Mouse (Mus musculus) forebrain, embryonic 13.5 days (tissue): Measurements from ENCODE around the gene Mmd. TPM values are rescaled to one million over a fixed set of nuclear protein-coding genes. Genes with fewer than 3 reads are reported as not detected.

Source experiments
- ATAC-seq: fragments of 200-750 bp; cut with Nextera tagmentation; 2 replicates; pipeline ENCODE4 v1.8.0; 2017
- H3K27ac ChIP-seq: fragments of 300-500 bp; sonication (generic); 2 replicates; pipeline ENCODE4 v1.5.1; 2015; ENCODE audit warnings: inconsistent platforms, mild to moderate bottlenecking, moderate library complexity
- H3K27me3 ChIP-seq: fragments of 300-500 bp; sonication (generic); 2 replicates; pipeline ENCODE4 v1.6.1; 2015; ENCODE audit warnings: mild to moderate bottlenecking, inconsistent platforms
- H3K36me3 ChIP-seq: fragments of 300-500 bp; sonication (generic); 2 replicates; pipeline ENCODE4 v1.6.1; 2015; ENCODE audit warnings: mild to moderate bottlenecking, inconsistent platforms; ENCODE audit not compliant: poor library complexity, severe bottlenecking
- H3K4me1 ChIP-seq: fragments of 300-500 bp; sonication (generic); 2 replicates; pipeline ENCODE4 v1.6.1; 2015; ENCODE audit warnings: inconsistent platforms
- H3K4me2 ChIP-seq: fragments of 300-500 bp; sonication (generic); 2 replicates; pipeline ENCODE4 v1.6.1; 2015; ENCODE audit warnings: inconsistent platforms, mild to moderate bottlenecking, moderate library complexity
- H3K4me3 ChIP-seq: fragments of 300-500 bp; sonication (generic); 2 replicates; pipeline ENCODE4 v1.5.1; 2015; ENCODE audit warnings: mild to moderate bottlenecking, inconsistent platforms
- H3K9ac ChIP-seq: fragments of 300-500 bp; sonication (generic); 2 replicates; pipeline ENCODE4 v1.6.1; 2015; ENCODE audit warnings: mild to moderate bottlenecking, inconsistent platforms
- H3K9me3 ChIP-seq: fragments of 300-500 bp; sonication (generic); replicated peaks from 2 replicates; pipeline ENCODE4 v1.6.1; 2016; ENCODE audit warnings: inconsistent platforms
- WGBS: fragments of 180-500 bp; shearing (Covaris S2); methylation state at CpG from one replicate; pipeline ENCODE4 v1.1.7; 2015; 5-methylcytosine and 5-hydroxymethylcytosine counted together
- polyA plus RNA-seq: library from polyadenylated mRNA; unstranded; fragments of >200 nt; fragmentation: Nextera tagmentation; extraction: Ambion mirVana; gene quantifications from 2 replicates; pipeline ENCODE4 v1.2.1, GENCODE M21; 2015

Gene Mmd
- polyA plus RNA-seq, 1 experiment from 2014 or later: 65.2 TPM

DNA sequence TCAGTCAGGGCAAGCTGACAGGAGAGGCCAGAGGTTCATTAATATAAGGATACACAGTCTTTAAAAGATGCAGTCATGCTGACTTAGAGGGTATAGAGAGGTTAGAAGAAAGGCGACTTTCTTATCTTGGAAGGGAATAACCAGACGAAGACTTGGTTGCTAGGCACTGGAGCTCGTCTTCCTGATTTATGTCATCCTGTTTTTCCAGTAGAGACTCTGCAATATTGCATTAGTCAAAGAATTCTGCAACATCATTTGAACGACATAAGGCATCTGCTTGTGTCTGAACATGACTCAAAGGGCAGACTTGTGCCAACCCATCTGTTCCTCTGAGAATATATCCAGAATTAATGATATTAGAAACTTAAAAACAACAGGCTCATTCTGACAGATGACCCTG is 16.6 kb upstream of the Mmd start:
- no peaks in the 10 kb centered on the region for H3K9me3 ChIP-seq
- H3K27me3 ChIP-seq: no peaks in the 10 kb centered on the region
- H3K4me1 ChIP-seq: peaks cover 3% of the 10 kb centered on the region
- no peak; the same call in 1 of the 2 replicates for ATAC-seq
- no peaks in the 10 kb centered on the region for H3K36me3 ChIP-seq
- H3K4me3 ChIP-seq: no peak overlapping the region
- H3K27ac ChIP-seq: no peak overlapping the region
- H3K4me2 ChIP-seq: no peak overlapping the region
- 84% methylated on average over 4 of the region's 4 CpGs for WGBS
- no peak overlapping the region for H3K9ac ChIP-seq

DNA sequence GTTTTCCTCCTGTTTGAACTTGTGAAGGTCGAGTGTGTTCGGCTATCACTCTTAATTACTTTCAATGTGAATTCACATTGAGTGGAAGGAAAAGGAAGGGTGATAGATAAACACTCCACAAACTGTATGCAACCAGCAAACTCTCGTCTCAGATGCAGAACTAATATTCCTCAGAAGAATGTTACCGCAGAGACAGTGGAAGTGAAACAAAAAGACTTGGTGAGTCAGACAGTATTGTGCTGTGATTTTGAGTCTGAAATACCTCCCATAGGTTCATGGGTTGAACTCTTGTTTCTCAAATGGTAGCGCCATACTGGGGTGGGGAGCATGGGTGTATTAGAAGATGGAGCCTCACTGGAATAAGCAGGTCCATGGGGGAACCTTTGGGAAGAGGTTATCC is 14.0 kb upstream of the Mmd start:
- 88% methylated on average over 5 of the region's 5 CpGs for WGBS
- Histone ChIP-seq H3K4me1 (peaks cover 3% of the 10 kb centered on the region; the same call in 1 of the 2 replicates), H3K9me3 (no peaks in the 10 kb centered on the region), H3K4me2 (no peak overlapping the region), H3K27me3 (no peaks in the 10 kb centered on the region), H3K36me3 (no peaks in the 10 kb centered on the region), H3K9ac (no peak overlapping the region), H3K27ac (no peak overlapping the region), H3K4me3 (no peak overlapping the region)
- no peak for ATAC-seq

GRCm38 (mm10) chr11:90237616-90238015 is 11.6 kb upstream of the Mmd start:
- no peak overlapping the region for H3K9ac ChIP-seq
- no peaks in the 10 kb centered on the region for H3K4me1 ChIP-seq
- H3K4me2 ChIP-seq: no peak overlapping the region
- no peak overlapping the region for H3K27ac ChIP-seq
- H3K9me3 ChIP-seq: no peaks in the 10 kb centered on the region
- H3K36me3 ChIP-seq: no peaks in the 10 kb centered on the region
- H3K4me3 ChIP-seq: no peak overlapping the region
- no peaks in the 10 kb centered on the region for H3K27me3 ChIP-seq
- ATAC-seq: no peak
- 75% methylated on average over 5 of the region's 5 CpGs for WGBS

DNA sequence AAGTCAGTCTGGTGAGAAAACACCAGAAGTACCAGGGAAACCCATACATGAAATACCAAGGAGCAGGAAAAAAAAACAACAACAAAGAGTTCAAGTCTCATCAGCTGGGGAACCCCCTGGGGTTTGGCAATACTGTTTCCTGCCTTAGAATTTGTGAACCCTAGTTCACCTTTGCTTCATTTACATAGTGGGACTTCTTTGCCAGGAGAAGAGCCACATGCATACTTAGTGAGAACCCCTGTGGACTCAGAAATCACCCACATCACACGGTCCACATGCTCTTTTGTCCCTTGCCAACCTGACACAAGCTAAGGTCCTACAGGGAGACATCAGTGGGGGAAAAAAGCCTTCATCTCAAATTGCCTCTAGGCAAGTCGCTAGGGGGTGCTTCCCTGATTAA is 10.6 kb upstream of the Mmd start:
- no peak for ATAC-seq

GRCm38 (mm10) chr11:90240652-90241330 is 8.5 kb upstream of the Mmd start:
- ATAC-seq: no peak
- H3K9ac ChIP-seq: no peak overlapping the region
- no peaks in the 10 kb centered on the region for H3K27me3 ChIP-seq
- H3K4me3 ChIP-seq: no peak overlapping the region
- no peaks in the 10 kb centered on the region for H3K4me1 ChIP-seq
- WGBS: 32% methylated on average over 6 of the region's 6 CpGs
- H3K36me3 ChIP-seq: no peaks in the 10 kb centered on the region
- no peaks in the 10 kb centered on the region for H3K9me3 ChIP-seq
- no peak overlapping the region for H3K27ac ChIP-seq
- no peak overlapping the region for H3K4me2 ChIP-seq

More for the DNA sequence above, 10.6 kb upstream of the Mmd start:
- Histone ChIP-seq H3K4me1 (no peaks in the 10 kb centered on the region), H3K27me3 (no peaks in the 10 kb centered on the region), H3K4me3 (no peak overlapping the region), H3K9me3 (no peaks in the 10 kb centered on the region), H3K27ac (no peak overlapping the region), H3K36me3 (no peaks in the 10 kb centered on the region), H3K4me2 (no peak overlapping the region), H3K9ac (no peak overlapping the region)
- WGBS: 29% methylated on average over 2 of the region's 2 CpGs

DNA sequence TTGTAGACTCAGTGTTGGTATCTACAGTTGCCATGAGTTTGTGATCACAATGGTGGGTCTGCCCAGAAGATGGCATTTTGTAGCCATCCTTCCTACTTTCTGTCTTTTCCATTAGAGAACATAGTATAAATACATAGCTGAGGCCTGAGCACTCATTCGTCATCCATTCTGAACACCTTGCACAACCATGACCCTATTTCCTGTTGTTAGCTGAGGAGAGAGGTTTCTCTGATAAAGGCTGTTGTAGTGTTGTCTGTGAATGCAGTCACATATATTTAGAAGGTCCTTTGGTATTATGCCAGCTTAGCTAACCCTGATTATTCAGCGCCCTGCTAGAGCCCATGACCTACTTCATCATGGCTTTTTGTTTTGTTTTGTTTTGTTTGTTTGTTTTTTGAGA is 7.4 kb upstream of the Mmd start:
- H3K27me3 ChIP-seq: no peaks in the 10 kb centered on the region
- no peaks in the 10 kb centered on the region for H3K4me1 ChIP-seq
- no peak overlapping the region for H3K9ac ChIP-seq
- H3K36me3 ChIP-seq: no peaks in the 10 kb centered on the region
- ATAC-seq: no peak
- 90% methylated on average over 2 of the region's 2 CpGs for WGBS
- H3K4me2 ChIP-seq: no peak overlapping the region
- H3K27ac ChIP-seq: no peak overlapping the region
- H3K4me3 ChIP-seq: no peak overlapping the region
- no peaks in the 10 kb centered on the region for H3K9me3 ChIP-seq

- H3K27me3 ChIP-seq: no peaks in the 10 kb centered on the region
- H3K36me3 ChIP-seq: no peaks in the 10 kb centered on the region
- no peak for ATAC-seq
- H3K27ac ChIP-seq: no peak overlapping the region
- H3K4me1 ChIP-seq: no peaks in the 10 kb centered on the region
- H3K4me3 ChIP-seq: no peak overlapping the region
- 94% methylated on average over 2 of the region's 2 CpGs for WGBS
- H3K9me3 ChIP-seq: no peaks in the 10 kb centered on the region
- H3K4me2 ChIP-seq: no peak overlapping the region
- no peak overlapping the region for H3K9ac ChIP-seq
These were observed 6.0 kb upstream of the Mmd start for GRCm38 (mm10) chr11:90243300-90243699.

GRCm38 (mm10) chr11:90245630-90246029 is 3.6 kb upstream of the Mmd start:
- H3K36me3 ChIP-seq: no peaks in the 10 kb centered on the region
- no peak overlapping the region for H3K27ac ChIP-seq
- 91% methylated on average over 6 of the region's 6 CpGs for WGBS
- H3K9ac ChIP-seq: no peak overlapping the region
- H3K27me3 ChIP-seq: no peaks in the 10 kb centered on the region
- no peak overlapping the region for H3K4me2 ChIP-seq
- no peaks in the 10 kb centered on the region for H3K9me3 ChIP-seq
- ATAC-seq: no peak
- peaks cover 12% of the 10 kb centered on the region for H3K4me1 ChIP-seq
- H3K4me3 ChIP-seq: no peak overlapping the region

GRCm38 (mm10) chr11:90246676-90247075 is 2.6 kb upstream of the Mmd start:
- 90% methylated on average over 4 of the region's 4 CpGs for WGBS
- no peak overlapping the region for H3K9ac ChIP-seq
- ATAC-seq: no peak

GRCm38 (mm10) chr11:90247793-90248192 is 1.5 kb upstream of the Mmd start:
- ATAC-seq: no peak
- H3K27ac ChIP-seq: no peak overlapping the region
- 82% methylated on average over 4 of the region's 4 CpGs for WGBS
- H3K36me3 ChIP-seq: no peaks in the 10 kb centered on the region
- peaks cover 33% of the 10 kb centered on the region for H3K4me1 ChIP-seq
- H3K4me3 ChIP-seq: no peak overlapping the region
- no peaks in the 10 kb centered on the region for H3K9me3 ChIP-seq
- H3K27me3 ChIP-seq: no peaks in the 10 kb centered on the region
- H3K4me2 ChIP-seq: no peak overlapping the region
- H3K9ac ChIP-seq: no peak overlapping the region

More at GRCm38 (mm10) chr11:90246676-90247075, 2.6 kb upstream of the Mmd start:
- Histone ChIP-seq H3K36me3 (no peaks in the 10 kb centered on the region), H3K9me3 (no peaks in the 10 kb centered on the region), H3K4me1 (peaks cover 22% of the 10 kb centered on the region), H3K27me3 (no peaks in the 10 kb centered on the region), H3K4me2 (no peak overlapping the region), H3K27ac (no peak overlapping the region), H3K4me3 (no peak overlapping the region)

DNA sequence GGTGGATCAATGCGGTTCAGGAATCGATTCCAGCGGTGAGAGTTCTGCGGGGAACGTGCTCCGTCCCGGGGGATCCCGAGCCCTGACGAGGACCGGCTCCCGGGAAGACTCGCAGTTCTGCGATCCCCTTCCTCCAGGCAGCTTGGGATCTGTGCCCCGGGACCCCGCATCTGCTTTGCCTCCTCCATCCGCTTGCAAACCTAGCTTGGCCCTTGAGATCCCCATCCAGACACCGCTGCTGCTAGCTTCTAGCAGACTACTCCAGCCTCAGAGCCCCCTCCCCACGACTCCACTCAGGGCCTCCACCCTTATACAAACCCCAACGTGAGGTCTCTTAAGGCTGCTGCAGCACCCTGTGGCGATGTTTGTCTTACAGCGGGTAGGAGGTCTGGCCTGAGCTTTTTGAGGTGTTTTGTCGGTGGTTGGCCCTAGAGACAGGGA is 465 bp downstream of the Mmd start:
- peaks cover 33% of the 10 kb centered on the region for H3K4me1 ChIP-seq
- ATAC-seq: no peak; the same call in 1 of the 2 replicates
- no peaks in the 10 kb centered on the region for H3K9me3 ChIP-seq
- peak overlapping the region; percentile 92 for H3K9ac ChIP-seq
- H3K4me2 ChIP-seq: peak overlapping the region; percentile 81
- peak overlapping the region; percentile 90 for H3K27ac ChIP-seq
- H3K4me3 ChIP-seq: peak overlapping the region; percentile 81
- no peaks in the 10 kb centered on the region for H3K27me3 ChIP-seq
- no peaks in the 10 kb centered on the region for H3K36me3 ChIP-seq
- 0% methylated on average over 22 of the region's 22 CpGs for WGBS

GRCm38 (mm10) chr11:90250189-90250588 is 933 bp downstream of the Mmd start:
- Histone ChIP-seq H3K9ac (peak overlapping the region; percentile 92), H3K27me3 (no peaks in the 10 kb centered on the region), H3K9me3 (no peaks in the 10 kb centered on the region), H3K4me2 (peak overlapping the region; percentile 81), H3K4me3 (peak overlapping the region; percentile 81), H3K27ac (peak overlapping the region; percentile 90; the same call in 1 of the 2 replicates), H3K4me1 (peaks cover 33% of the 10 kb centered on the region), H3K36me3 (no peaks in the 10 kb centered on the region)
- ATAC-seq: no peak
- 2% methylated on average over 9 of the region's 9 CpGs for WGBS

DNA sequence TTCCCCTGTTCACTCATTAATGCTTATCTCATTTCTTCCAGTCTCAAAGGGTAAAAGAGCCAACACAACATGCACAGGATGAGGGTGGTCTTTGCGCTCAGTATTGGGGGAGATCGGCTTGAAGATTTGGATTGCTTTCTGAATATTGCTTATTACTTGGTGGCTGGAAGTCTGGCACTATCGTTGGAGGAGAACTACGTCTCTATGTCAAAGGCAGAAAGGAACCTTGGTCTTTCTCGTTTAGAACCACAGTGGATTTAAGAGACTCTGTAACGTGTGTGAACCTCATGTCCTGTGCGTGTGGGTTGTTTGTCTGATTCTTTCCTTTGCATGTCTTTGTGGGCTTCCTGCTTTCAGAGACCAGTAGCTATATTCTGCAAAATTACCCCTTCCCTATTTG is 1.5 kb downstream of the Mmd start:
- WGBS: 62% methylated on average over 7 of the region's 7 CpGs
- Histone ChIP-seq H3K36me3 (no peaks in the 10 kb centered on the region), H3K27me3 (no peaks in the 10 kb centered on the region), H3K4me2 (peak overlapping the region; percentile 81), H3K9me3 (no peaks in the 10 kb centered on the region), H3K4me1 (peaks cover 33% of the 10 kb centered on the region), H3K9ac (peak overlapping the region; percentile 92), H3K4me3 (peak overlapping the region; percentile 81), H3K27ac (no peak overlapping the region)
- no peak for ATAC-seq
